Mouse (Mus musculus) midbrain, embryonic 14.5 days (tissue): ENCODE measurements at regions not wholly inside any gene's neighbourhood (a gene's known extent, or its start where the extent isn't known, plus 50 kb on each side); places are given as distances from the start of the nearest gene placed in this dataset.

Experiments
- ATAC-seq: fragments of 200-750 bp; cut with Nextera tagmentation; 2 replicates; pipeline ENCODE4 v1.8.0; 2017; ENCODE audit warnings: moderate number of reproducible peaks, moderate library complexity; ENCODE audit not compliant: low FRiP score, low TSS enrichment
- DNase-seq: peaks from one replicate; pipeline ENCODE4 v3.0.0-alpha.2; 2015
- H3K27ac ChIP-seq: fragments of 300-500 bp; sonication (generic); replicated peaks from 2 replicates; pipeline ENCODE4 v1.5.1; 2014; ENCODE audit warnings: mild to moderate bottlenecking, low read depth, low read length, moderate library complexity
- H3K27me3 ChIP-seq: fragments of 300-500 bp; sonication (generic); 2 replicates; pipeline ENCODE4 v1.6.1; 2014; ENCODE audit warnings: low read length, control low read depth, mixed read lengths; ENCODE audit not compliant: control insufficient read depth, insufficient read depth
- H3K36me3 ChIP-seq: fragments of 300-500 bp; sonication (generic); 2 replicates; pipeline ENCODE4 v1.6.1; 2014; ENCODE audit warnings: low read length, control low read depth; ENCODE audit not compliant: control insufficient read depth, insufficient read depth
- H3K4me1 ChIP-seq: fragments of 300-500 bp; sonication (generic); 2 replicates; pipeline ENCODE4 v1.6.1; 2014; ENCODE audit warnings: mild to moderate bottlenecking, antibody characterized with exemption, low read length, control low read depth; ENCODE audit not compliant: control insufficient read depth, insufficient read depth
- H3K4me2 ChIP-seq: fragments of 300-500 bp; sonication (generic); 2 replicates; pipeline ENCODE4 v1.6.1; 2014; ENCODE audit warnings: mild to moderate bottlenecking, low read length, moderate library complexity
- H3K4me3 ChIP-seq: fragments of 300-500 bp; sonication (generic); replicated peaks from 2 replicates; pipeline ENCODE4 v1.5.1; 2014; ENCODE audit warnings: low read depth, low read length
- H3K9ac ChIP-seq: fragments of 300-500 bp; sonication (generic); replicated peaks from 2 replicates; pipeline ENCODE4 v1.6.1; 2014; ENCODE audit warnings: mild to moderate bottlenecking, low read length, moderate library complexity
- H3K9me3 ChIP-seq: fragments of 300-500 bp; sonication (generic); 2 replicates; pipeline ENCODE4 v1.6.1; 2016; ENCODE audit warnings: low read length, control low read depth, mixed read lengths; ENCODE audit not compliant: control insufficient read depth
- WGBS: fragments of 180-500 bp; shearing (Covaris S2); extraction: QIAGEN DNeasy Blood & Tissue Kit; methylation state at CpG from one replicate; pipeline ENCODE4 v1.1.7; 2014; 5-methylcytosine and 5-hydroxymethylcytosine counted together

GRCm38 (mm10) chr10:122535137-122535536 is 86.8 kb downstream of the Avpr1a start:
- H3K4me1 ChIP-seq, result no peaks in the 10 kb centered on the region
- H3K4me3 ChIP-seq, result no peak overlapping the region
- no peaks in the 10 kb centered on the region for H3K27me3 ChIP-seq
- H3K27ac ChIP-seq, result no peak overlapping the region
- 89% methylated on average over 5 of the region's 5 CpGs for WGBS
- no peak overlapping the region for H3K4me2 ChIP-seq
- H3K36me3 ChIP-seq, result no peaks in the 10 kb centered on the region
- H3K9ac ChIP-seq, result no peak overlapping the region
- no peak for DNase-seq
- no peak for ATAC-seq
- H3K9me3 ChIP-seq, result no peaks in the 10 kb centered on the region

DNA sequence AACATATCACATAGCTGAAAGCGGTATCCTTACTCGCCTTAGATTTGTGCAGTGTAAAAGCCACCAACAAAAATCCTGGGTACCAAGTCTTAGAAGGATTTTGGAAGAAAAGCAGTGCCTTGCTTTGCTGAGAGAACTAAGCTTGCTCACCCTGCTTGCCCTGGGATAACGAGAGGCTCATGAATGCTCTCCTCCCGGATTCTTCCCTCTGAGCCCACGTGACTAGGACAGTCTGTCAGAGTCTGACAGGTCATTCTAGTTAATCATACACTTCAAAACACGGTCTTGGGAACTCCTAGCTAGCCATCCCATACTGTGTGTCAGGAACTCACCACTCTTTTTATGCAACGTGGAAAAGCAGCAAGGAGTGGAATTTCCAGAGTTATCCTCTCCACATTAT is 91.4 kb downstream of the Avpr1a start:
- no peak for ATAC-seq
- no peaks in the 10 kb centered on the region for H3K36me3 ChIP-seq

DNA sequence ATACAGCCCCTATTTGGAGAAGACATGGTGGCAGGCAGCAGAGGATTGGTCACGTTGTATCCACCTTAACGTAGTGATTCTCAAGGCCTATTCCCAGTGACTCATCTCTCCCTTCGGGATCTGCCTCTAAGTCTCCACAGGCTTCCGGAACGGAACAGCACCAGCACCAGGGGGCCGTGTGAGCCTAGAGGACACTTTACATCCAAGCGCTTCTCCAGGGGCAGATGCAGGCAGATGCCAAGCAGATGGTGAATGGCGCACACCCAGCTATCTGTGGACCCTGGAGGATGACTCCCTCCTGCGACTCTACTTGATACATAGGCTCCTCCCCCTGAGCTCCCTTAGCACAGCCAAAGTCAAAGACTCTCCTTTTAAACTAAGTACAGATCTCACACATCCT is 94.3 kb downstream of the Avpr1a start:
- no peaks in the 10 kb centered on the region for H3K4me1 ChIP-seq
- no peak overlapping the region for H3K4me3 ChIP-seq
- DNase-seq (no peak), ATAC-seq (no peak)
- H3K27ac ChIP-seq, result no peak overlapping the region
- no peak overlapping the region for H3K4me2 ChIP-seq
- WGBS, result 62% methylated on average over 9 of the region's 9 CpGs
- H3K9me3 ChIP-seq, result no peaks in the 10 kb centered on the region
- H3K36me3 ChIP-seq, result no peaks in the 10 kb centered on the region
- no peaks in the 10 kb centered on the region for H3K27me3 ChIP-seq
- H3K9ac ChIP-seq, result no peak overlapping the region

More for the DNA sequence above, 91.4 kb downstream of the Avpr1a start:
- 84% methylated on average over 7 of the region's 7 CpGs for WGBS
- Histone ChIP-seq H3K27me3 (no peaks in the 10 kb centered on the region), H3K4me1 (no peaks in the 10 kb centered on the region), H3K27ac (no peak overlapping the region), H3K4me2 (no peak overlapping the region), H3K9ac (no peak overlapping the region), H3K4me3 (no peak overlapping the region), H3K9me3 (no peaks in the 10 kb centered on the region)
- DNase-seq, result no peak

DNA sequence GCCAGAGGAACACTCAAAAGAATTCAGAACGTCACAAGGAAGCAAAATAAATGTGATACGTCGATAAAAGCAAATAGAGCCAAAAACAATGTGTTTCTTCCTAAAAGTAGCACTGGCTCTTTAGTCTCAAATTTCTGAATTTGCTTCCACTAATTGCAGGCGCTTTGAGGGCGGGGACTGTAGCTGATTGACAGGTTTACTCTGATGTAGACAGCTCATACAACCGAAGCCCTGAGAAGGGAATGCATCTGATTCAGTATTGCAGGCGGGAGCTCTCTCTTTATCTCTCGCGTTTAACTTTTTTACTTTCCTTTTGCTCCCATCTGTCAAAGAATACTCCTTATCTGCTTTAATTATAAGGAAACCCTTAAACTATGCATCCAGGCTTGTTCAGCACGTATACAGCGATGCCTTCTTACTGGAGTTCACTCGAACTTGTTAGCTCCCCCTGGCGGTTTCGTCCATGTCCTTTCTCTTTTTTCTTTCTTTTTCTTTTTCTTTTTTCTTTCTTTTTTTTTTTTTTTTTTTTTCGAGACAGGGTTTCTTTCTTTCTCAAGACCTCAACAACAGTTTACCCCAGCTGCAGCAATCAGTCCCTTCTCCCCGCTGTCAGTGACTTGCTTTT is 95.9 kb downstream of the Avpr1a start:
- 27% methylated on average over 16 of the region's 16 CpGs for WGBS
- Histone ChIP-seq H3K9me3 (no peaks in the 10 kb centered on the region), H3K27ac (no peak overlapping the region), H3K4me1 (no peaks in the 10 kb centered on the region), H3K4me2 (peak overlapping the region; percentile 50), H3K27me3 (no peaks in the 10 kb centered on the region), H3K4me3 (peak overlapping the region; percentile 15), H3K9ac (no peak overlapping the region), H3K36me3 (no peaks in the 10 kb centered on the region)
- DNase-seq, result peak; percentile 88
- no peak for ATAC-seq

DNA sequence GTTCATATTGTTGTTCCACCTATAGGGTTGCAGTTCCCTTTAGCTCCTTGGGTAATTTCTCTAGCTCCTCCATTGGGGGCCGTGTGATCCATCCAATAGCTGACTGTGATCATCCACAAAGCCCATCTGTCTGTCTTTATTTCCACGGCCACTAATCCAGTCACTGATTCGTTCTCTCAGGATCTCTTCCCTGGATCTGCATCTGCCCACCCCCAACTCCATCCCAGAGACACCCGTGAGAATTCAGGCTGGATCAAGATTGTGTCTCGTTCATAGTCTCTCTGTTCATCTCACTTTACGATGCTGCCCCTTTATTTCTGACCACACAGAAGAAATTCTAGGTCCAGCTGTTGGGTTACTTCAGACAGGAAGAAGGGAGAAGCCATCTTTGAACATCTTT is 96.7 kb downstream of the Avpr1a start:
- Histone ChIP-seq H3K4me3 (no peak overlapping the region), H3K27ac (no peak overlapping the region), H3K4me2 (no peak overlapping the region), H3K9ac (no peak overlapping the region), H3K27me3 (no peaks in the 10 kb centered on the region), H3K36me3 (no peaks in the 10 kb centered on the region), H3K9me3 (no peaks in the 10 kb centered on the region), H3K4me1 (no peaks in the 10 kb centered on the region)
- WGBS, result 73% methylated on average over 6 of the region's 6 CpGs
- ATAC-seq (no peak), DNase-seq (no peak)

- no peak overlapping the region for H3K4me2 ChIP-seq
- no peaks in the 10 kb centered on the region for H3K27me3 ChIP-seq
- no peak for DNase-seq
- H3K9me3 ChIP-seq, result no peaks in the 10 kb centered on the region
- H3K4me3 ChIP-seq, result no peak overlapping the region
- no peak overlapping the region for H3K9ac ChIP-seq
- ATAC-seq, result no peak
- H3K4me1 ChIP-seq, result no peaks in the 10 kb centered on the region
- 83% methylated on average over 5 of the region's 5 CpGs for WGBS
- no peaks in the 10 kb centered on the region for H3K36me3 ChIP-seq
- no peak overlapping the region for H3K27ac ChIP-seq
Observed at GRCm38 (mm10) chr10:122551586-122551985, 103.3 kb downstream of the Avpr1a start.

- no peak overlapping the region for H3K9ac ChIP-seq
- H3K4me2 ChIP-seq, result no peak overlapping the region
- no peak overlapping the region for H3K27ac ChIP-seq
- no peaks in the 10 kb centered on the region for H3K27me3 ChIP-seq
- no peaks in the 10 kb centered on the region for H3K36me3 ChIP-seq
- H3K9me3 ChIP-seq, result no peaks in the 10 kb centered on the region
- 62% methylated on average over 2 of the region's 2 CpGs for WGBS
- ATAC-seq (peak; percentile 64; the same call in 1 of the 2 replicates), DNase-seq (peak; percentile 92)
- no peaks in the 10 kb centered on the region for H3K4me1 ChIP-seq
- H3K4me3 ChIP-seq, result no peak overlapping the region
Observed at GRCm38 (mm10) chr10:122553124-122553822, 105.0 kb downstream of the Avpr1a start.

GRCm38 (mm10) chr10:122553851-122554250 is 105.6 kb downstream of the Avpr1a start:
- H3K4me2 ChIP-seq, result no peak overlapping the region
- no peak overlapping the region for H3K27ac ChIP-seq
- no peaks in the 10 kb centered on the region for H3K27me3 ChIP-seq
- H3K4me1 ChIP-seq, result no peaks in the 10 kb centered on the region
- ATAC-seq (no peak), DNase-seq (no peak)
- WGBS, result 69% methylated on average over 2 of the region's 2 CpGs
- H3K36me3 ChIP-seq, result no peaks in the 10 kb centered on the region
- no peak overlapping the region for H3K4me3 ChIP-seq
- no peaks in the 10 kb centered on the region for H3K9me3 ChIP-seq
- H3K9ac ChIP-seq, result no peak overlapping the region

- ATAC-seq (no peak), DNase-seq (no peak)
- Histone ChIP-seq H3K36me3 (no peaks in the 10 kb centered on the region), H3K27ac (no peak overlapping the region), H3K9ac (no peak overlapping the region), H3K4me2 (no peak overlapping the region), H3K27me3 (no peaks in the 10 kb centered on the region), H3K4me3 (no peak overlapping the region), H3K9me3 (no peaks in the 10 kb centered on the region), H3K4me1 (no peaks in the 10 kb centered on the region)
- WGBS, result 98% methylated on average over 1 of the region's 1 CpGs
Observed at GRCm38 (mm10) chr10:122558660-122559059, 110.4 kb downstream of the Avpr1a start.
